In the genomic region with DNA sequence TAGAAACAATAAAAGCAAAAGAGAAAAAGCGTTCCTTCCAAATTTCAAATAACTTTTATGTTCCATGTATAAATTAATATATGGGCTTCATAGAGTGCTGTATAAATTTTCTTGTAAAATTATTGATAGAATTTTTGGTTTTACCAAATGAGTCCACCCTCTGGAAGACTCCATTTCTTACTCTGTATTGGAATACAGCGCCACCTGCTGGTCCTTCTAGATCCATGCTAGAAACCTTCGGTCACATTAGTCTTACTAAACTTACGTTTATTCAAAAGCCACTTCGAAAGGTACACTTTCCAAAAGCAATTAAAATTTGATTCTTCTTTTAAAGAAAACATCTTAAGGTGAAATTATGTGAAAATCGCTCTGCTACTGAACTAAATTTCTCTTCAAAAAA, we compare ENCODE assay signal across 8 mouse cellular contexts.
DNase-seq lines count a peak whose midpoint lies in the region; ATAC-seq lines count a peak whose summit lies in the region.

No protein-coding gene starts in this region.

- no peak overlapping the region for H3K4me3 ChIP-seq in midbrain, embryonic 11.5 days (ENCODE audit: low read depth, low read length)
- no peak overlapping the region for H3K4me3 ChIP-seq in midbrain, embryonic 16.5 days (ENCODE audit: low read depth, low read length)
- no peak overlapping the region for H3K4me3 ChIP-seq in limb, embryonic 10.5 days

- no peak overlapping the region for H3K4me2 ChIP-seq in midbrain, embryonic 11.5 days
- no peak overlapping the region for H3K4me2 ChIP-seq in midbrain, embryonic 16.5 days (ENCODE audit: low read length)

- no peaks in the 10 kb centered on the region for H3K27me3 ChIP-seq in midbrain, embryonic 11.5 days (ENCODE audit: control insufficient read depth, insufficient read depth, low read length)
- H3K27me3 ChIP-seq in midbrain, embryonic 16.5 days (ENCODE audit: control insufficient read depth, insufficient read depth, low read depth, low read length) = no peaks in the 10 kb centered on the region
- H3K27me3 ChIP-seq in limb, embryonic 10.5 days (ENCODE audit: low read depth, poor library complexity, severe bottlenecking) = no peaks in the 10 kb centered on the region

- H3K9me3 ChIP-seq in midbrain, embryonic 11.5 days (ENCODE audit: control insufficient read depth, low read length) = no peaks in the 10 kb centered on the region
- no peaks in the 10 kb centered on the region for H3K9me3 ChIP-seq in midbrain, embryonic 16.5 days (replicated peaks; ENCODE audit: control insufficient read depth, low read length, poor library complexity, severe bottlenecking)
- no peaks in the 10 kb centered on the region for H3K9me3 ChIP-seq in limb, embryonic 10.5 days (replicated peaks)

- peak; percentile 82 for DNase-seq in midbrain, embryonic 11.5 days (ENCODE audit: low spot score, missing footprints)
- DNase-seq in adrenal gland, adult (ENCODE audit: inconsistent age in 2 of 2, low spot score in 1 of 2) = peak; percentile 29 to 76
- DNase-seq in induced T-regulatory cell, adult 2 months (ENCODE audit: low read depth) = peak; percentile 61
- peak; percentile 68 for DNase-seq in limb, embryonic 10.5 days (ENCODE audit: low spot score)
- DNase-seq in right cerebral cortex, adult 2 months (ENCODE audit: low spot score in 2 of 2) = peak; percentile 71

- no peaks in the 10 kb centered on the region for H3K36me3 ChIP-seq in midbrain, embryonic 11.5 days (ENCODE audit: control insufficient read depth, insufficient read depth, low read length)
- H3K36me3 ChIP-seq in midbrain, embryonic 16.5 days (ENCODE audit: control insufficient read depth, insufficient read depth, low read length) = no peaks in the 10 kb centered on the region
- no peaks in the 10 kb centered on the region for H3K36me3 ChIP-seq in limb, embryonic 10.5 days

- H3K4me1 ChIP-seq in midbrain, embryonic 11.5 days (ENCODE audit: control insufficient read depth, insufficient read depth, low read length) = no peaks in the 10 kb centered on the region
- no peaks in the 10 kb centered on the region for H3K4me1 ChIP-seq in midbrain, embryonic 16.5 days (ENCODE audit: control insufficient read depth, insufficient read depth, low read length)
- peaks cover 8% of the 10 kb centered on the region; the same call in 1 of the 2 replicates for H3K4me1 ChIP-seq in limb, embryonic 10.5 days

- H3K27ac ChIP-seq in midbrain, embryonic 11.5 days (ENCODE audit: low read depth, low read length) = no peak overlapping the region
- no peak overlapping the region for H3K27ac ChIP-seq in midbrain, embryonic 16.5 days (ENCODE audit: low read length)
- no peak overlapping the region for H3K27ac ChIP-seq in limb, embryonic 10.5 days

- ATAC-seq in midbrain, embryonic 11.5 days (ENCODE audit: low FRiP score) = peak; percentile 59
- no peak for ATAC-seq in midbrain, embryonic 16.5 days
- peak; percentile 83 for ATAC-seq in common myeloid progenitor, adult 5-6 weeks (replicated peaks; ENCODE audit: low read depth, poor library complexity, severe bottlenecking)
- no peak for ATAC-seq in monocyte, adult 5-6 weeks (replicated peaks; ENCODE audit: insufficient number of reproducible peaks, low FRiP score, low TSS enrichment, poor library complexity, severe bottlenecking)

- no peak overlapping the region for H3K9ac ChIP-seq in midbrain, embryonic 11.5 days (ENCODE audit: low read length)
- H3K9ac ChIP-seq in midbrain, embryonic 16.5 days (ENCODE audit: low read depth, low read length) = no peak overlapping the region

- 48% methylated on average over 6 of the region's 6 CpGs for WGBS in midbrain, embryonic 11.5 days
- 50% methylated on average over 6 of the region's 6 CpGs for WGBS in midbrain, embryonic 16.5 days
- 47% methylated on average over 6 of the region's 6 CpGs for WGBS in limb, embryonic 10.5 days

Comparison
In these comparisons a context has a peak if more than half of its experiments do, and no peak if none do; other contexts are left out.
1. ATAC-seq: peak in midbrain, embryonic 11.5 days (single experiment) and common myeloid progenitor, adult 5-6 weeks (single experiment); none in midbrain, embryonic 16.5 days (single experiment) and monocyte, adult 5-6 weeks (single experiment).
2. Peak in every context shown above with its lines, with median percentiles within 50 percentile points of each other: DNase-seq.